Mouse (Mus musculus) G1E (cell line): Measurements from ENCODE around the gene Helz.

Experiments used
- CTCF ChIP-seq: IDR thresholded peaks from 2 replicates; pipeline ENCODE4 v1.5.1; 2012; ENCODE audit warnings: low read depth, low read length, inconsistent platforms, mixed read lengths
- GATA1 ChIP-seq: IDR thresholded peaks from 2 replicates; pipeline ENCODE4 v1.6.1; 2012; ENCODE audit warnings: borderline replicate concordance, low read length, inconsistent platforms, mixed read lengths
- GATA2 ChIP-seq: IDR thresholded peaks from 2 replicates; pipeline ENCODE4 v1.6.1; 2012; ENCODE audit warnings: low read depth, low read length, inconsistent platforms, borderline replicate concordance
- POLR2AphosphoS5 ChIP-seq: IDR thresholded peaks from 2 replicates; pipeline ENCODE4 v1.6.1; 2012; ENCODE audit warnings: low read depth, low read length, inconsistent platforms; ENCODE audit not compliant: insufficient replicate concordance

GRCm38 (mm10) chr11:107615696-107616095, 68.0 kb downstream of the Helz start:
- TF ChIP-seq CTCF, result no peak
- no peak for TF ChIP-seq GATA1
- no peak for TF ChIP-seq POLR2AphosphoS5
- no peak for TF ChIP-seq GATA2
